Mouse (Mus musculus) layer of hippocampus, adult 11-12 months (tissue): ENCODE data around the gene Olfr789.

Experiments
- DNase-seq: peaks from one replicate; pipeline ENCODE4 v3.0.0; 2022; ENCODE audit warnings: low spot score

Gene Olfr789

GRCm38 (mm10) chr10:129484452-129484851 is at the start of gene Olfr789:
Olfr789 (plus strand) TSS chr10:129484752.
- DNase-seq, result no peak

DNA sequence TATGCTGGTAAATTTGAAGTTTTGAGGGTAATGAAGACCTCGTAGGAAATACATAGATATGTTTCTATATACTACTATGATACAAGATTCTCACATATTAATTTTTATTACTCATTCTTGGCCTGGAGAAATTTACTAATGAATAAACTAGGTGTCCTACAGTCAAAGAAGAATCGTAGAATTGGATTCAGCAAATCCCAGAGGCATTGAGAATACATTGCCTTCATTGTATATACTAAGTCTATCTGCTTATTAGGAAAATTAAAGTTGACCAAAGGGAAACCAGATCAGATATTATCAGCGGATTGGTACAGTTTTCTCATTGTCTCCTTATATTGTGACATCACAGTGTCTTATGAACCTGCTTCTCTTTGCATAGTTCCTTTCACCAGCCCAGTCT is 23.0 kb upstream of the Olfr789 start, which contains the start of gene Olfr787:
Gene Olfr787, plus strand, starts transcription at position 301 of the 400 bp plus-strand sequence.
- DNase-seq, result no peak

DNA sequence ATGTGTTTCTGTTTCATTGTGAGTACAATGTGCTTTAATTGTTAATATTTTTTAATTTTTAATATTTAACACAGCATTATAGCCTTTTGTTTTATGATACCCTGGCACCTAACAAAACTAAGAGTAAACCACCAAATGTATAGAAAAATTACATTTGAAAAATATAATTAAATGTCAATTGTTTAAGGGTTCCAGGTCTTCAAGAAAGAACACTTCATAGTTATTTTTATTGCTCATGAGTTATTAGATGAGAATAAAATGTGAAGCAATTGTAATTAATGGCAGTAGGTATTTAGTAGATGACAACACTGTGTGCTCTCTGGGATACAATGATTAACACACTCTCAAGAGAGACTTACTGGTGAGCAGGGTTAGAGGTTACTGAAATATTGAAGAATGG is 13.9 kb upstream of the Olfr789 start, which contains the start of gene Olfr788:
Gene Olfr788, plus strand, starts transcription at position 301 of the 400 bp plus-strand sequence.
- no peak for DNase-seq

DNA sequence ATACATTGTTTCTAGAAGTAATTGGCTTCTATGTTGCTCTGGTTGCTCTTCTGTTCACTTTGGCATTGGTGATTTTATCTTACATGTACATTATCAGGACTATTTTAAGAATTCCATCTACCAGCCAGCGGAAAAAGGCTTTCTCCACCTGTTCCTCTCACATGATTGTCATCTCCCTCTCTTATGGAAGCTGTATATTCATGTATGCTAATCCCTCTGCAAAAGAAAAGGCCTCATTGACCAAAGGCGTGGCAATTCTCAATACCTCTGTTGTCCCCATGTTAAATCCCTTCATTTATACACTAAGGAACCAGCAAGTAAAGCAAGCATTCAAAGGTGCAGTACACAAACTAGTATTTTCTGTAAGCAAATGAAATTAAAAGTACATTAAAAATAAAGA is 11.3 kb upstream of the Olfr789 start:
- DNase-seq, result no peak

DNA sequence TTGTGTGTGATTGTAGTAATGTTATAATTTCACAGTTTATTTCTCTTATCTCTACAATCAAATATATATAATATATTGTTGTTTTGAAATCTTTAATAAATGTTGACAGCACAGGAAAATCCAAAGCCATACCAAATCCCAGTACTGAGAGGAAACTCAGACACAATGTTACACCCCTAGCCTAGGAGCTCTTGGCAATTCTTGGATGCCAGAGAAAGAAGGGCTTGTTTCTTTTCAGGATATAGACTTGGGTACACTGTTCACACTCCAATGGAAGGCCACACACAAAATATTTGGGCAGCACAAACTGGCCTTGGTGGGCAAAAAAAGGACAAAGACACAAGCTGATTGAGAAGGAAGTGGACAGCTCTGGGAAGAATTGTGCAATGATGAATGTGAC is 10.8 kb upstream of the Olfr789 start:
- no peak for DNase-seq

DNA sequence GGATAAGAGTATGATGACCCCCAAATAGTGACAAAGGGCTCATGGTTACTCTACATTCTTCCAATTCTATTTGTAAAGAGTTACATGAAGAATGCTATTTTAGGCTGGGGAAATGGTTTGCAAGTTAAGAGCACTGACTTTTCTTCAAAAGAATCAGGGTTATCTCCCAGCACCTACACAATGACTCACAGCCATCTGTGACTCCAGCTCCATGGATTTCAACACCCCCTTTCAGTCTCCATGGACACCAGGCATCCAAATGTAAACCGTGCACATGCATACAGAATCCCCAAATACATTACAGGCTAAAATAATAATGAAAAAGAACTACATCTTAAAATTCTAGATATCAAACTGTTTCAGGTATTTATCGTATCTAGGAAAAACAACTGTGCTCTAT is 5.5 kb downstream of the Olfr789 start:
- DNase-seq, result no peak

DNA sequence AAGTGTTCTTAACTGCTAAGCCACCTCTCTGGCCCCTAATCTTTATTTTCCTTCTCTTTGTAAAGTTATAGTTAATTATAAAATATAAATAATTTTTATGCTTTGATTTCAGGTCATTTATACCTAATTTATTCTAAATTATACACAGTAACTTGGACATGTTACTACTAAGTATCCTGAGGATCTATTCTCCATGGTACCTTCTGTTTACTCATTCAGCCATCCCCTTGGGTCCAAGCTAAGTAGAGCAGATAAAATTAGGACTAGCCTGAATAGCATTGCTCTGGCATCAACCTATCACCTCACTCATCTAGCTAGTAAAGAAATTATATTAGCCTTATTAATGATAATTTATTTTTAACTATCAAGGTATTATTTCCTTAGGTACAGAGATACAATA is 13.6 kb downstream of the Olfr789 start, which contains the start of gene Olfr790:
Gene Olfr790, plus strand, starts transcription at position 301 of the 400 bp plus-strand sequence.
- no peak for DNase-seq

GRCm38 (mm10) chr10:129521492-129521891 is 36.9 kb downstream of the Olfr789 start, which contains the start of gene Olfr791:
Olfr791 (plus strand) TSS chr10:129521792.
- no peak for DNase-seq

- DNase-seq, result no peak
These were observed 54.3 kb downstream of the Olfr789 start, which contains the start of gene Olfr792 for GRCm38 (mm10) chr10:129538862-129539261. Olfr792 (plus strand) TSS chr10:129539162.
